Mouse (Mus musculus): ENCODE measurements around the gene Pfkl. TPM values are rescaled to one million over a fixed set of nuclear protein-coding genes. Genes with fewer than 3 reads are reported as not detected.

Gene Pfkl
- polyA plus RNA-seq, 1 experiment = 61.1 TPM

DNA sequence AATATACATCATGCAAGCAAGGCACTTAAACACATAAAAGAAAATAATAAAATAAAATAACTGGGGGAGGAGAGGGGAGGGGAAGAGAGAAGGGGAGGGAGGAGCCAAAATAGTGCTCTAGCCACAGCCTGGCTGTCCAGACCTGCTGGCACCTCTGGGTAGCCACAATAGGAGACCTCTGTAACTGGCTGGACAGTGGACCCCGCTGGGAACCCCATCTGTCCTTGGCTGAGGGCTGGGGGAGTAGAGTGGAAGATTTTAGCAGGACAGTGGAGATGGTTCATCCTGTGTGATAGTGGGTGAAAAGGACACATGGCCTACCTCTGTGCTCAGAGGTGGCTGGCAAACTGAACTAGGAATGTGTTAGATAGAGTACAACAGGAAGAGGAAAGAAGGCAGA, 34.6 kb upstream of the Pfkl start:
- TF ChIP-seq POLR2A (IDR thresholded peaks at IDR 0.05; ENCODE audit: low read depth, low read length) (no peak), CTCF (IDR thresholded peaks at IDR 0.05; ENCODE audit: extremely low read depth, insufficient read depth, insufficient read length, insufficient replicate concordance) (no peak)
- 81% methylated on average over 1 of the region's 1 CpGs for WGBS
- Histone ChIP-seq H3K4me3 (ENCODE audit: extremely low read depth, insufficient read depth, insufficient read length) (no peak overlapping the region), H3K27ac (ENCODE audit: insufficient read depth, low read length) (no peak overlapping the region), H3K4me1 (ENCODE audit: control insufficient read depth, insufficient read depth, insufficient read length) (0 out of 2 replicates have a peak, but pooled peaks cover 2% of the 10 kb centered on the region), H3K27me3 (ENCODE audit: control insufficient read depth, insufficient read depth, low read length) (no peaks in the 10 kb centered on the region), H3K36me3 (ENCODE audit: control insufficient read depth, insufficient read depth, low read length) (no peaks in the 10 kb centered on the region)
- no peak for DNase-seq (ENCODE audit: low read depth in 1 of 2, low spot score in 2 of 2)

DNA sequence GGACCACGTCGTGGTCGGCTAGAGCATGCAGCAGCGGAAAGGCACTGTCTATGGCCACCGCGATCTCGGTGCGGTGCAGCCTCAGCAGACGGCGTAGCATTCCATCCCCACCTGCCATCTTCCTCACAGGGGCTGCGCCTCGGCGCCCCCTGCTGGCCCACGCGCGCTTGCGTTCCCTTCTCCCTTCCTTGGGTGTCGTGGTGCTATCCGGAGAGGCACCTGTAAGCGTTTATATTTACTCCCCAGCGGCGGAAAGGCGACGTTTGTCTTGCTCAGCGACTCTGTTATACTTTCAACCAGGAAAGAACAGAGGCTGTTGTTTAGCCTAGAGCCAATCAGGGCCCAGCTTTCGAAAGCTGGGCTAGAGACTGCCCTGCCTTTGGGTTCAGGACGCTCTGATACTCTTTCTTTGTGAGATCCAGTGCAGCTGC, 33.5 kb upstream of the Pfkl start, which contains the start of gene Aire:
Aire (minus strand) TSS at position 205 of the 431 bp plus-strand sequence.
- Histone ChIP-seq H3K4me3 (ENCODE audit: extremely low read depth, insufficient read depth, insufficient read length) (0 out of 2 replicates have a peak within 1 kb of the TSS, but pooled peaks have one; percentile 1), H3K27me3 (ENCODE audit: control insufficient read depth, insufficient read depth, low read length) (no peaks in the 10 kb centered on the region), H3K27ac (ENCODE audit: insufficient read depth, low read length) (no peak within 1 kb of the TSS), H3K4me1 (ENCODE audit: control insufficient read depth, insufficient read depth, insufficient read length) (0 out of 2 replicates have a peak, but pooled peaks cover 2% of the 10 kb centered on the region), H3K36me3 (ENCODE audit: control insufficient read depth, insufficient read depth, low read length) (no peaks in the 10 kb centered on the region)
- TF ChIP-seq CTCF (IDR thresholded peaks at IDR 0.05; ENCODE audit: extremely low read depth, insufficient read depth, insufficient read length, insufficient replicate concordance) = peak; percentile 91
- TF ChIP-seq POLR2A (IDR thresholded peaks at IDR 0.05; ENCODE audit: low read depth, low read length) = no peak
- whole genome bisulfite sequencing = 6% methylated on average over 27 of the region's 27 CpGs
- DNase-seq (ENCODE audit: low read depth in 1 of 2, low spot score in 2 of 2) = peak; percentile 50 to 67

DNA sequence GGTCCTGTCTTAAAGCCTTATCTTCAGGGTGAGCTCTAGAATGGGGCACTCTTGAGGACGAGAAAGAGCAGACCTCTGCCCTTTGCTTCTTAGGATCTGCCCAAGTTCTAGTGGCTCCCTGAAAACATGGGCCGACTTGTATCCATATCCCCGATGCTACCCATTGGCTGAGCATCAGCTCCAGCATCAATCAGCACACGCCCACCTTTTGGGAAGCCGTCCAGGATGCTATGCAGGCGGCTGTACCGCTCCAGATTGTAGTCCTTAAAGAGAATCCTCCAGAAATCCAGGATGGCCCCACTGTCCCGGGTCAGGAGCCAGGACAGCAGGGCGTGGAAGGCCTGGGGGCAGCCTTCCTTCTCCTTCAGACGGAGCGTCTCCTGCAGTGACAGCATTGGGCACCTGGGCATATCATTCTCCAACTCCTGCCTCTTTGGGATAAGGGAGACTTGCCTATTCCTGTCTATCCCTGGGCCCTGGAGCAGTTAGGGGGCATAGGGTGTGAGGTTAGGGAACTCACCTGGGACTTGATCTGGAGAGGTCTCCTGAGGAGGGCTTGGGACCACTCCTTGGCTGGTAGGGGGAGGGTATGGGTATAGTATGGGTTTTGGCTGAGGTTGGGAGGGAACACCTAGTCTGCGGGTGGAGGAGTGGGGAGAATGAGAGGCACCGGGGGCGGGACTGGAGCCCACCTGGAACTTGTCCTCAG, 33.0 kb upstream of the Pfkl start:
- no peak overlapping the region for H3K27ac ChIP-seq (ENCODE audit: insufficient read depth, low read length)
- H3K4me1 ChIP-seq (ENCODE audit: control insufficient read depth, insufficient read depth, insufficient read length) = 0 out of 2 replicates have a peak, but pooled peaks cover 2% of the 10 kb centered on the region
- H3K36me3 ChIP-seq (ENCODE audit: control insufficient read depth, insufficient read depth, low read length) = no peaks in the 10 kb centered on the region
- H3K27me3 ChIP-seq (ENCODE audit: control insufficient read depth, insufficient read depth, low read length) = no peaks in the 10 kb centered on the region
- no peak overlapping the region for H3K4me3 ChIP-seq (ENCODE audit: extremely low read depth, insufficient read depth, insufficient read length)
- no peak for TF ChIP-seq POLR2A (IDR thresholded peaks at IDR 0.05; ENCODE audit: low read depth, low read length)
- no peak for TF ChIP-seq CTCF (IDR thresholded peaks at IDR 0.05; ENCODE audit: extremely low read depth, insufficient read depth, insufficient read length, insufficient replicate concordance)
- DNase-seq (ENCODE audit: low read depth in 1 of 2, low spot score in 2 of 2) = no peak
- 83% methylated on average over 14 of the region's 14 CpGs for WGBS

DNA sequence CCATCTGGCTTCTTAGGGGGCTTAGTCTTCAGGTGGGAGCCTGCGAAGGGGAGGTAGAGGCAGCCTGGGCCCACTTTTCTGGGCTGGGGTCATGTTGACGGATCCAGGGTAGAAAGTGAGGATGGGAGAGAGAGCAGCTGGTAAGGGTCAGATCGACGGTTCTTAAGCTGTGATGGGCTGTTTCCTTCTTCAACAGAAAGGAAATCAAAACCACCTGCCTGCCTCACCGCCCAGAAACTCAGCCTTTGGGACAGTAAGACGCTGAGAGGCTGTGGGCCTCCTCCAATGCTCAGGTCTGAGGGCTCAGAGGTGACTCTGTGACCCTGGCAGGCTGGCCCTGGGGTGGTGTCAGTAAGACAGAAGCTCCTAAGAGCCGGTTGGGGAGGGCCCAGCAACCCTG, 32.2 kb upstream of the Pfkl start:
- Histone ChIP-seq H3K27me3 (ENCODE audit: control insufficient read depth, insufficient read depth, low read length) (no peaks in the 10 kb centered on the region), H3K36me3 (ENCODE audit: control insufficient read depth, insufficient read depth, low read length) (no peaks in the 10 kb centered on the region), H3K27ac (ENCODE audit: insufficient read depth, low read length) (no peak overlapping the region), H3K4me1 (ENCODE audit: control insufficient read depth, insufficient read depth, insufficient read length) (0 out of 2 replicates have a peak, but pooled peaks cover 2% of the 10 kb centered on the region), H3K4me3 (ENCODE audit: extremely low read depth, insufficient read depth, insufficient read length) (no peak overlapping the region)
- no peak for DNase-seq (ENCODE audit: low read depth in 1 of 2, low spot score in 2 of 2)
- WGBS = 31% methylated on average over 7 of the region's 7 CpGs
- TF ChIP-seq CTCF (IDR thresholded peaks at IDR 0.05; ENCODE audit: extremely low read depth, insufficient read depth, insufficient read length, insufficient replicate concordance) = no peak
- no peak for TF ChIP-seq POLR2A (IDR thresholded peaks at IDR 0.05; ENCODE audit: low read depth, low read length)

DNA sequence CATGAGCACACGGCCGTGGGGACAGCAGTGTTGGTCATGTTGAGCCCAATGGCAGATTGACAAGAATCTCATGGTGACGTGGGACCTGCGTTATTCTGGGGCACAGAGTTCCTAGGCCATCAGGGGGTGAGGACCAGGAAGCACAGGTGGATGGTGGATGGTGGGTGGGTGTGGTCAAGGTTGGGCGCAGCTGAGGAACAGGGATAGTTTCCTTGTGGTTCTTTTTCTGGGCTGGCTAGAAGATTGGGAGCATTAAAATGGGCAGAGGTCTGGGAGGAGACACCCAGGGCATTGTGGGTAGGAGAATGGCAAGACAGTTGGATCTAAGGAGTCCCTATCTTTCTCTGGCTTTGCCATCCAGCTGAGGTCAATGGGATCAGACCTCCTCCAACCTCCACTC, 31.8 kb upstream of the Pfkl start, which contains the start of gene Dnmt3l:
Dnmt3l (plus strand) TSS at position 301 of the 400 bp plus-strand sequence.
- 94% methylated on average over 5 of the region's 5 CpGs for WGBS
- 0 out of 2 replicates have a peak, but pooled peaks cover 2% of the 10 kb centered on the region for H3K4me1 ChIP-seq (ENCODE audit: control insufficient read depth, insufficient read depth, insufficient read length)
- no peak for TF ChIP-seq POLR2A (IDR thresholded peaks at IDR 0.05; ENCODE audit: low read depth, low read length)
- no peak for TF ChIP-seq CTCF (IDR thresholded peaks at IDR 0.05; ENCODE audit: extremely low read depth, insufficient read depth, insufficient read length, insufficient replicate concordance)
- DNase-seq (ENCODE audit: low read depth in 1 of 2, low spot score in 2 of 2) = no peak
- H3K27me3 ChIP-seq (ENCODE audit: control insufficient read depth, insufficient read depth, low read length) = no peaks in the 10 kb centered on the region
- H3K4me3 ChIP-seq (ENCODE audit: extremely low read depth, insufficient read depth, insufficient read length) = no peak within 1 kb of the TSS
- H3K27ac ChIP-seq (ENCODE audit: insufficient read depth, low read length) = no peak within 1 kb of the TSS
- H3K36me3 ChIP-seq (ENCODE audit: control insufficient read depth, insufficient read depth, low read length) = no peaks in the 10 kb centered on the region

DNA sequence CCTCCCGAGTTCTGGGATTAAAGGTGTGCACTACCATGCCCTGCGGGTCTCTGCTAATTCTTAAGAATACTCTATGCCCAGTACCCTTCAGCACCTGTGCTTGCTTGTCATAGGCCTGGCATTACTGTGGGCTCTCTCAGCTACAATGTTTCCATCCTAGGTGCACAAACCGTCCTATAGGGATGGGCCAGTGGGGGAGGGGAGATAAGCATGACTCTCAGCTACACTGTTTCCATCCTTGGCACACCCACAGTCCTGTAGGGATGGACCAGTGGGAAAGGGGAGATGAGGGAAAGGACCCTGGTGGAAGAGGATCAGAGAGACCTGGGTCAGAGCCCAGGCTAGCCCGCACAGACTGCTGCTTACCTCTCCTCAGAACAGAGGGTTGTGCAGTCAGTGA, 27.3 kb upstream of the Pfkl start:
- WGBS = 83% methylated on average over 4 of the region's 4 CpGs
- H3K27me3 ChIP-seq (ENCODE audit: control insufficient read depth, insufficient read depth, low read length) = no peaks in the 10 kb centered on the region
- no peaks in the 10 kb centered on the region for H3K4me1 ChIP-seq (ENCODE audit: control insufficient read depth, insufficient read depth, insufficient read length)
- H3K27ac ChIP-seq (ENCODE audit: insufficient read depth, low read length) = no peak overlapping the region
- DNase-seq (ENCODE audit: low read depth in 1 of 2, low spot score in 2 of 2) = no peak
- no peak overlapping the region for H3K4me3 ChIP-seq (ENCODE audit: extremely low read depth, insufficient read depth, insufficient read length)
- TF ChIP-seq POLR2A (IDR thresholded peaks at IDR 0.05; ENCODE audit: low read depth, low read length) (no peak), CTCF (IDR thresholded peaks at IDR 0.05; ENCODE audit: extremely low read depth, insufficient read depth, insufficient read length, insufficient replicate concordance) (no peak)
- H3K36me3 ChIP-seq (ENCODE audit: control insufficient read depth, insufficient read depth, low read length) = no peaks in the 10 kb centered on the region

DNA sequence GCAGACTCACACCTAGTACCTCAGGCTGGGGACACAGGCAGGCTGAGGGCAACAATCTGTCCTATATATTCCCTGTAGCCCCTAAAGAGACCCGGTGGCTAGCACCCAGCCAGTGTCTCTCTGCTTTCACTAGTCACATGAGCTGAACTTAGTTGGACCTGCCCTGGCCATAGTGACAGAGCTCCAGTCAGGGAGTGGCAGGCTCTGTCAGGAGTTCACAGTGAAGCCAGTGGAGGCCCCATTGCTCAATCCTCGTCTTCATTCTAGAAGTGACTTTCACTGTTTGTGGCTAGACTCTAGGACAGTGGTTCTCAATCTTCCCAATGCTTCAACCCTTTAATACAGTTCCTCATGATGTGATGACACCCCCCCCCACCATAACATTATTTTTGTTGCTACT, 22.1 kb upstream of the Pfkl start:
- no peaks in the 10 kb centered on the region for H3K36me3 ChIP-seq (ENCODE audit: control insufficient read depth, insufficient read depth, low read length)
- no peak overlapping the region for H3K4me3 ChIP-seq (ENCODE audit: extremely low read depth, insufficient read depth, insufficient read length)
- TF ChIP-seq CTCF (IDR thresholded peaks at IDR 0.05; ENCODE audit: extremely low read depth, insufficient read depth, insufficient read length, insufficient replicate concordance) = no peak
- no peak for TF ChIP-seq POLR2A (IDR thresholded peaks at IDR 0.05; ENCODE audit: low read depth, low read length)
- WGBS = 72% methylated on average over 2 of the region's 2 CpGs
- H3K4me1 ChIP-seq (ENCODE audit: control insufficient read depth, insufficient read depth, insufficient read length) = no peaks in the 10 kb centered on the region
- H3K27ac ChIP-seq (ENCODE audit: insufficient read depth, low read length) = no peak overlapping the region
- H3K27me3 ChIP-seq (ENCODE audit: control insufficient read depth, insufficient read depth, low read length) = no peaks in the 10 kb centered on the region
- DNase-seq (ENCODE audit: low read depth in 1 of 2, low spot score in 2 of 2) = no peak
